Mouse (Mus musculus): Measurements from ENCODE around the gene Psmd5. TPM values are rescaled to one million over a fixed set of nuclear protein-coding genes. Genes with fewer than 3 reads are reported as not detected.

Gene Psmd5
- 114 and 136 TPM in 2 replicates for polyA plus RNA-seq (2016; fragmentation: Nextera tagmentation; extraction: Ambion mirVana)

DNA sequence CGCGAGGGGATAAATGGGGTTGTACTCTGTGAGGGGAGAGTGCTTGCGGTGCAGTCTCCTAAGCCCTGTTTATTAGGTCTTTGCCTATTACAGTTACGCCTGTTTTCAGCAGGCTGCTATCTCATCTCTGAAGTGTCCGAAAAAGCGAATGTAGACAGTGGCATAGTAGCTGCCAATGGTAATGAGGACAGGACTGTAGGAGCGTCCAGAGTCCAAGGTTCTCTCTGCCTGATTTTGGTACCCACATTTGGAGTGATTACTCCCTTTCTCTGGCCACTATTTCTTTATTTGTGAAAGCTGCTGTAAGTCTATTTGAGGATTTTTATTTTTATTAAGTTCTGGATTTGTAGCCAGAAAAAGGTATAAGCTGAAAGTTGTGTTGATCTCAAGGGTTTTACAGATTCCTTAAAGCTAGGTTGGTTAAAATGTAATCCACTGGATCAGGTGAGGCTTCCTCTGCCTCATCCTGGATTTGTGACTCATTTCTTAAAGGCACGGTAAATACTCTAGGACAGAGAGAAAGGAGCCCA lies at the start of gene Psmd5:
Psmd5 (minus strand) TSS at position 153 of the 530 bp plus-strand sequence.
- peak within 1 kb of the TSS; percentile 40 for H3K4me3 ChIP-seq
- H3K27ac ChIP-seq = no peak within 1 kb of the TSS
- H3K9me3 ChIP-seq = no peaks in the 10 kb centered on the region
- peaks cover 16% of the 10 kb centered on the region for H3K4me1 ChIP-seq (replicated peaks)
- no peaks in the 10 kb centered on the region for H3K36me3 ChIP-seq
- WGBS = 16% methylated on average over 8 of the region's 8 CpGs
- DNase-seq (ENCODE audit: low spot score) = no peak
- H3K27me3 ChIP-seq (ENCODE audit: insufficient read depth, poor library complexity, severe bottlenecking) = peaks cover 44% of the 10 kb centered on the region

DNA sequence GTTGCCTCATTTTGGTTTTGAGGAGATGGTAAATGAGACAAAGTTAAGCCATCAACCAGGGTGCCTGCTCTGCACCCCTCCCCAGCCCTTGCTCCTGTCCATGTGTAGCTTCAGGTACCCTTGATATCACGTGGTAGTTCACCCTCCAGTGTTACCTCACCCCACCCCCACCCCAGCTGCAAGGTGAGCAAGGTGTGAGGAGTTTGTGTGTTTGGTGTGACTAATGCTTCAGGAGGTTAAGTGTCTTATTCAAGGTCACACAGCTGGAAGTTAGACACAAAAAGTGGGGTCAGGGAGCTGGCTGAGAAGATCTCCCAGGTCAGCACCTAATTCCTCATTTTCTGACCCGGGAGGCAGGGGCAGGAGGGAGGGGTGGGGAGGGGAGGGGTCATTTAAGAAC lies 48.0 kb upstream of the Psmd5 start:
- no peak overlapping the region for H3K4me3 ChIP-seq
- 34% methylated on average over 2 of the region's 2 CpGs for WGBS
- DNase-seq (ENCODE audit: low spot score) = no peak
- H3K4me1 ChIP-seq (replicated peaks) = peaks cover 5% of the 10 kb centered on the region; the same call in 1 of the 2 replicates
- H3K36me3 ChIP-seq = no peaks in the 10 kb centered on the region
- H3K9me3 ChIP-seq = no peaks in the 10 kb centered on the region
- no peaks in the 10 kb centered on the region for H3K27me3 ChIP-seq (ENCODE audit: insufficient read depth, poor library complexity, severe bottlenecking)
- no peak overlapping the region for H3K27ac ChIP-seq

DNA sequence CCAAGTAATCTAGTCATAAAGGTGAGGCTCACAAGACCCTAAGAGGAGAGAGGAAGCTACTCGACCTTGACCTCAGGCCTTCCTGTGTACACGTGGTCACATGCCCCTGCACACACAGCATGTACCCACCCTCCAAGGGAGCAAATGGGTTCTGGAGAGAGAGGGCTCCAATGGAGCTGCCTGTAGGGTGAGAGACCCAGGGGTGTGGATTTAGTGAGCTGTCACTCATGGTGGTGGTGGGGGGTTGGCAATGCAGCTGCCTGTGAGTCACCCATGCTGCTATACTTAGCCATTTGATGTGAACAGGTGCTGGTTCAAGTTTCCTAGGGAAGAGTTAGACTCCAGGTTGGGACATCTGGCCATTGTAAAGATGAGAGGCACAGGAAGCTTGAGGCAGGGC lies 45.4 kb upstream of the Psmd5 start:
- DNase-seq (ENCODE audit: low spot score) = no peak

DNA sequence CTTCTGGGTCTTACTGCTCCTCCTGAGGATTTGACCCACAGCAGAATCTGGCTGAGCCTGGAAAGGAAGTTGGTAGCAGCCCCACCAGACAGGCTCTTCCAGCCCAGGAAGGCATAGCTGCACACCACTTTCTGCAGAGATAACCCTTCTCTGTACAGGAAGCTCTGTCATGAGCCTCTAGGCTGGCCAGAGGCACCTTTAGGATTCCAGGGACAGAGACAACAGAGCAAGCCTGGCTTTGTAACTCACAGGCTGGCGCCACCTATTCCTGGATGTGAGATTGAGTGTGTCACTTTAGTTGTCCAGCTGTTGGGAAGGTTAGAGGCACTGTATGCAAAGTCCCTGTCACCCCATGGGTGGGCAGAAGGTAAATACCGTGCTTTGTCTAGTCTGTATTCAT lies 40.3 kb upstream of the Psmd5 start:
- H3K27me3 ChIP-seq (ENCODE audit: insufficient read depth, poor library complexity, severe bottlenecking) = peaks cover 62% of the 10 kb centered on the region
- H3K9me3 ChIP-seq = no peaks in the 10 kb centered on the region
- 39% methylated on average over 2 of the region's 2 CpGs for WGBS
- no peak overlapping the region; the same call in 1 of the 2 replicates for H3K27ac ChIP-seq
- H3K4me3 ChIP-seq = 0 out of 2 replicates have a peak overlapping the region, but pooled peaks have one; percentile 76
- no peak for DNase-seq (ENCODE audit: low spot score)
- H3K36me3 ChIP-seq = no peaks in the 10 kb centered on the region
- peaks cover 28% of the 10 kb centered on the region for H3K4me1 ChIP-seq (replicated peaks)

More for the DNA sequence above, 45.4 kb upstream of the Psmd5 start:
- Histone ChIP-seq H3K4me3 (no peak overlapping the region), H3K36me3 (no peaks in the 10 kb centered on the region), H3K27me3 (ENCODE audit: insufficient read depth, poor library complexity, severe bottlenecking) (peaks cover 12% of the 10 kb centered on the region), H3K9me3 (no peaks in the 10 kb centered on the region), H3K27ac (no peak overlapping the region), H3K4me1 (replicated peaks) (peaks cover 5% of the 10 kb centered on the region; the same call in 1 of the 2 replicates)
- 64% methylated on average over 2 of the region's 2 CpGs for WGBS

DNA sequence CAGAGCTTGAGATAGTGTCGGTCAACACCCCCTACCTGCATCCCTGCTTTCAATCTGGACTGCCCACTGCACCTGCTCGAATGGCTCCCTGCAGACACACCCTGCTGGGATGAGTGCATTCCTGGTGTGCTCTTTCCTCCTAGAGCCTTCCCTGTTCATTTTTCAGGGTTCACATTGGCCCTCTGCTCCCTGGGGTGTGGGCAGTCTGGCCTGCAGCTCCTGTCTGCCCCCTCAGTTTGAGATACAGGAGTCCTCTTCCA lies 40.0 kb upstream of the Psmd5 start:
- Histone ChIP-seq H3K4me3 (peak overlapping the region; percentile 76; the same call in 1 of the 2 replicates), H3K9me3 (no peaks in the 10 kb centered on the region), H3K27ac (no peak overlapping the region; the same call in 1 of the 2 replicates), H3K4me1 (replicated peaks) (peaks cover 28% of the 10 kb centered on the region), H3K27me3 (ENCODE audit: insufficient read depth, poor library complexity, severe bottlenecking) (peaks cover 62% of the 10 kb centered on the region), H3K36me3 (no peaks in the 10 kb centered on the region)
- DNase-seq (ENCODE audit: low spot score) = no peak
- 12% methylated on average over 2 of the region's 2 CpGs for WGBS

DNA sequence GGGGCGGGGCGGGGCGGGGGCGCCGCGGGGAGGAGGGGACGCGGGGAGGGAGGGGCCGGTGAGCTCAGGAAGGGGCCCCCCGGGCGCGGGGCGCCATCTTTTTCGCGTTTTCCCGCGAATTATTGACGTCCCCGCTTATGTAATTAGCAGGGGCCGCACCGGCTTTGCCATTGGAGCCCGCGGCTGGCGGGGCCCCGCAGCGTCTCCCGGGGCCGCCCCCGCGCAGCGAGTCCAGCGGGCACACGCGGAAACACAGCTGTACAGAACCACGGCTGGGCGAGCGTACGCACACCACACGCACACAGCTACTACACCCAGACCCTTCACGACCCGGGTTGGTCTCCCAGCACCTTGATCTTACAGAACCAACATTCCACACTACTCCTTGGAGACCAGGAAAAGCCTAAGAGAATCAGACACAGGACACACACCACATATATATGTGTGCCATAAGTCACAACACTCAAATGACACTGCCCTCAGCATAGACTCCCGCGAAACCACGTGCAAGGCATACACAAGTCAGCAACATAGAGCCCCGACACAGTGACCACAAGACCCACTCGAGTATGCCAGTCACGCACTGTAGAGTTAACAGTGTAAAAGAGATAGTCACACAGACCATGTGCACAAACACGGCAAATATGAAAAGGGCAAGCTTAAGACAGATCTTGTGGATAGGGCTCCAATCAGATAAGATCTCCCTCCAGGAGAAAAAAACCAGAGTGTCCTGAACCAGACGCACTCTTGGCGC lies 39.5 kb upstream of the Psmd5 start:
- Histone ChIP-seq H3K36me3 (no peaks in the 10 kb centered on the region), H3K9me3 (no peaks in the 10 kb centered on the region), H3K4me3 (peak overlapping the region; percentile 76), H3K27ac (peak overlapping the region; percentile 82), H3K4me1 (replicated peaks) (peaks cover 28% of the 10 kb centered on the region), H3K27me3 (ENCODE audit: insufficient read depth, poor library complexity, severe bottlenecking) (peaks cover 62% of the 10 kb centered on the region)
- WGBS = 4% methylated on average over 46 of the region's 50 CpGs
- peak; percentile 54 for DNase-seq (ENCODE audit: low spot score)

DNA sequence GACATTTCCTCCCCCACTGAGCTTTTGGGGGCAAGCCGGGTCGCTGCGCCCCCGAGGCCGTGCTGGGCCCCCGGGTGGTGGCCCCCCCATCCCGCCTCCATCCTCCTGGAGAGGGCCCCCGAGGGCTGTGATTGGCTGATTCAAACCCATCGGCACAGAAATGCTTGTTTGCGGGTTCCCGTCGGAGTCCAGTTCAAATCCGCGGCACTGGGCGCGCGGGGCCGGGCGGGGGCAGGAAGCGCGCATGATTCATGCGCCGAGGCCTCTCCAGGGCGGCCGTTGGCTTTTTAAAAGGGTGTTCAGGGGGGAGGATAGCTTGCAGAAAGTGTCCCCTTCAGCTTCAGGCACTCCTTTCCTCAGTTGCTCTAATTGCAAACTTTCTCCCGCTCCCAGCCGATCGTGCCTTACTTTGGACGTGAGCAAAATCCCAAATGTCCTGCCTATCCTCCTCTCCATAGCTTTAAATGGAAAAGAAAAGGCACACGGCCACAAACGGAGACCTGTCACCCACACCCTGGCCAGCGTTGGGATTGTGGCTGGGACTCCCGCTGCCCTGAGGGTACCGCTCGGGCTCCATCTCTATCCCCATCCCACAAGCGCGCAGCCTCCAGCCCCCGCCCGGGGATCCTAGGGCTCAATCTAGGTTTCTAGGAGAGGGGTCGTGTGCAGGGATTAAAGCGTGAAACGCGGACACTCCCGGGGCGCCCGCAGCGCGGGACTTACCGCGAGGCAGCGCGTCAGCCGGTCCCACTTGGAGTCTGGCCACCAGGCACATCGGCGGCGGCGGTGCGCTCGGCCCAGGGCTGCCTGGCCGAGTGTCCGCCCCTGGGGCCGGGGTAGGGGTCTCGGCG lies 38.7 kb upstream of the Psmd5 start, which contains the start of gene Phf19:
Phf19 (minus strand) TSS at position 809 of the 851 bp plus-strand sequence.
- under 1% methylated on average over 64 of the region's 64 CpGs for WGBS
- peaks cover 62% of the 10 kb centered on the region for H3K27me3 ChIP-seq (ENCODE audit: insufficient read depth, poor library complexity, severe bottlenecking)

DNA sequence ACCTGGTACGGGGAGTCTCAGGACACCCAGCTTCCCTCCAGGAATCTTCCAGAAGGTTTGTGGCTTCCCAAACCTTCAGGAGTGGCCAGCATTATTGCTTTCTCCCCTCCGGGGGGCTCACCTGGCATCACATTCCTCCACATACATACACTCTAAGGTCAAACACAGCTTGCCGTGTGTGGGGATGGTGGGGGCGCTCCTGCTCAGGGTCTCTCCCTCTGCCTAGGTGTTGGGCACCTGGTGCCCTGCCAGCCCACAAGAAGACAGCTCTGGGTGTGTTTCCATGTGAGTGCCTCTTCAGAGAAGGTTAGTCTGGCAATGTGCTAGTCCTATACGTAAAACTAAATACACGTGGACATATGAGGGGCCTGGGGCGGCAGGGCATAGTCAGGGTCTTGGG lies 37.8 kb upstream of the Psmd5 start:
- peaks cover 66% of the 10 kb centered on the region for H3K27me3 ChIP-seq (ENCODE audit: insufficient read depth, poor library complexity, severe bottlenecking)
- H3K4me3 ChIP-seq = peak overlapping the region; percentile 76

More for the DNA sequence above, 38.7 kb upstream of the Psmd5 start, which contains the start of gene Phf19:
- peaks cover 28% of the 10 kb centered on the region for H3K4me1 ChIP-seq (replicated peaks)
- H3K36me3 ChIP-seq = no peaks in the 10 kb centered on the region
- peak within 1 kb of the TSS; percentile 76 for H3K4me3 ChIP-seq
- peak; percentile 56 for DNase-seq (ENCODE audit: low spot score)
- H3K27ac ChIP-seq = peak within 1 kb of the TSS; percentile 82
- no peaks in the 10 kb centered on the region for H3K9me3 ChIP-seq

DNA sequence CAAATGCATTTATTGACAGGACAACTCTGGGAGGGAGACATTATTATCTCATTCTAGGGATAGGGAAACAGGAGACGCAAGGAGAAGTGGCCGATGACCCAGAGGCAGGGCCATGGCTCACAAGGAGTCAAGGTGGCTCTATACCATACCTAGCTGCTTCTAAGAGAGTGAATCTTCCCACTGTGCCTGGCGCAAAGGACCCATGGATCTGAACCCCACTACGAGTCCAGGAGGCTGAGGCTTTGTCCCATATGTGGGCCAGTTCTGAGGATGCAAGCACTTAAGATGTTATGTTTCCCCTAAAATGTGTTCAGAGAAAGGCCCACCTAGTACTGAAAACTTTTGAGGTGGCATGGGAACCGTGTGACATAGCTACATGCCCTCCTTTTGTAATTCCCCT lies 37.1 kb upstream of the Psmd5 start:
- Histone ChIP-seq H3K27ac (no peak overlapping the region), H3K4me1 (replicated peaks) (peaks cover 34% of the 10 kb centered on the region), H3K4me3 (no peak overlapping the region), H3K36me3 (no peaks in the 10 kb centered on the region), H3K9me3 (no peaks in the 10 kb centered on the region), H3K27me3 (ENCODE audit: insufficient read depth, poor library complexity, severe bottlenecking) (peaks cover 66% of the 10 kb centered on the region)
- WGBS = 87% methylated on average over 5 of the region's 5 CpGs
- no peak for DNase-seq (ENCODE audit: low spot score)

More for the DNA sequence above, 37.8 kb upstream of the Psmd5 start:
- H3K4me1 ChIP-seq (replicated peaks) = peaks cover 28% of the 10 kb centered on the region
- no peaks in the 10 kb centered on the region for H3K9me3 ChIP-seq
- H3K36me3 ChIP-seq = no peaks in the 10 kb centered on the region
- no peak overlapping the region for H3K27ac ChIP-seq
- 37% methylated on average over 7 of the region's 7 CpGs for WGBS
- DNase-seq (ENCODE audit: low spot score) = no peak

DNA sequence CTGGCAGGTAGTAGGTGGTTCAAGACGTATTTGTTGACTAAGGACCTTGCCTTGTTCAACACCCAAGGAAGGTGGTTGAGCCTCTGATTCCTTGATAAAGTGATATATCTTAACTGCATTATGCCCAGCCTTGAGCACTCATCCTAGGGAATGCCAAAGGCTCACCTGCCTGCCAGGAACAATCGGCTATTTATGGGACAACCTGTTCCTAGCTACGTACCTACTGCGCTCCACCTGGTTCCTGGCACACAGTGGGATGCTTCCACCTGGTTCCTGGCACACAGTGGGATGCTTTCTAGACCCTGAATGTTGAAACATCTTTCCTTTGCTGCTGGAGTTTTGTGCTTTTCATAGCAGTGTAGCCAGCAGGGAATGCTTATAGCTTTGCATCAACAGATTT lies 35.0 kb upstream of the Psmd5 start:
- Histone ChIP-seq H3K27ac (no peak overlapping the region), H3K4me1 (replicated peaks) (peaks cover 43% of the 10 kb centered on the region), H3K9me3 (no peaks in the 10 kb centered on the region), H3K27me3 (ENCODE audit: insufficient read depth, poor library complexity, severe bottlenecking) (peaks cover 64% of the 10 kb centered on the region), H3K36me3 (no peaks in the 10 kb centered on the region), H3K4me3 (no peak overlapping the region)
- WGBS = 90% methylated on average over 4 of the region's 4 CpGs
- DNase-seq (ENCODE audit: low spot score) = no peak

DNA sequence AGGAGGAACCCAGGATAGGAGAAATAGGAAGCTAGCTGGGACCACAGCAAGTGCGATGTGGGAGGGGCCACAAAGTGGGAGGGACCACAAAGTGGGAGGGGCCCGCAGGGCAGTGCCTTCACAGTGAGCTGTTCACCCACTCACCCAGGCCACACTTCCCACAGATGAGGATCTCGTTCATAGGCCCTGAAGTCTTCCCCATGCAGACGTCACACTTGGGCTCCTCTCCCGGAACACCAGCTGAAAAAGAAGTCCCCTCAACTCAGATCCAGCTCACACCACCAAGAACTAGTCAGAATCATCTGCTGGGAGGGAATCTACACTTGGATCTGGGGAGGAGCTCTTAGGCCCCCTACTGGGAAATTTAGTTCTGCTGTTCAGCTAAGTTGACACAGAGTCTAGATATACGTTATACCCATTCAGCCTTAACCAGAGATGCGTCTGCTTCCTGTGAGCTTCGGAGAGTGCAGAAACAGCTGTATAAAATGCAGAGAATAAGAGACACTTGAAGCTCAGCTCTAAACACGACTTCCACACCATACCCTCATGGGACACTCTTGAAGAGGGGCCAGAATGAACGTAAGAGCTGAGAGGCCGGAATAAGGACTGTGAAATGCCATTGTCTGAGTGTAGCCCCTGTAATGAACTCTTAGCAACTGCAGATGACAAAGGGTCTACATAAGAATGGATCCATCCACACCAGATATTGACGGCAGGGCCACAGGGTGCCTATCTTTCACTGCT lies 32.3 kb upstream of the Psmd5 start:
- peaks cover 37% of the 10 kb centered on the region for H3K27me3 ChIP-seq (ENCODE audit: insufficient read depth, poor library complexity, severe bottlenecking)
- no peaks in the 10 kb centered on the region for H3K36me3 ChIP-seq
- DNase-seq (ENCODE audit: low spot score) = no peak
- 45% methylated on average over 12 of the region's 12 CpGs for WGBS
- no peak overlapping the region for H3K4me3 ChIP-seq
- H3K27ac ChIP-seq = no peak overlapping the region
- H3K4me1 ChIP-seq (replicated peaks) = peaks cover 33% of the 10 kb centered on the region
- H3K9me3 ChIP-seq = no peaks in the 10 kb centered on the region

DNA sequence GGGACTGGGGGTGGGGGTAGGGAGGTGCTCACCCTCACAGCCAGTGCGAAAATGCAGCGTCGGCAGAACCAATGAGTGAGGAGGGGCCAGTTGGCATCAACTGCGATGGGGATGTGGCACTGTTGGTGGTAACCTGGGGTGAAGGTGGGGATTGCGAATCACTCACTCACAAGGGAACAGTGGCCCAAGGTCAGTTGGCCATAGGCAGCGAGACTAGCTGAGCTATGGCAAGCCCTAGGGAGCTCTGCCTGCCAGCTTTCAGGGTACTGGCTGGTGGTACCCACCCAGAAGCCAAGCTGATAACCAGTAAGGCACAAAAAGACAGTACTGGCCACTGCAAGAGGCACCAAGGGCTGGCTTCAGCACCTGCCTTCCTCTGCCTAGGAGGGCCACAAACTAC lies 31.7 kb upstream of the Psmd5 start:
- DNase-seq (ENCODE audit: low spot score) = no peak
- Histone ChIP-seq H3K4me3 (no peak overlapping the region), H3K27ac (no peak overlapping the region), H3K9me3 (no peaks in the 10 kb centered on the region), H3K4me1 (replicated peaks) (peaks cover 33% of the 10 kb centered on the region), H3K27me3 (ENCODE audit: insufficient read depth, poor library complexity, severe bottlenecking) (peaks cover 31% of the 10 kb centered on the region), H3K36me3 (0 out of 2 replicates have a peak, but pooled peaks cover 3% of the 10 kb centered on the region)
- 65% methylated on average over 6 of the region's 6 CpGs for WGBS
